Mouse (Mus musculus) frontal cortex, postnatal 10 days (tissue): ENCODE measurements around the gene Bex1.
A peak's percentile ranks its signal among the peaks of the same experiment; 100 is the strongest.

Source experiments
- DNase-seq, 2 experiments: peaks; one replicate each; pipeline ENCODE4 v3.0.0; 2022; ENCODE audit warnings: low spot score in 2 of 2, mixed read lengths in 1 of 2

Gene Bex1

GRCm38 (mm10) chrX:136171189-136172117 is 43.9 kb downstream of the Bex1 start:
- peak; percentile 39 to 60 for DNase-seq

DNA sequence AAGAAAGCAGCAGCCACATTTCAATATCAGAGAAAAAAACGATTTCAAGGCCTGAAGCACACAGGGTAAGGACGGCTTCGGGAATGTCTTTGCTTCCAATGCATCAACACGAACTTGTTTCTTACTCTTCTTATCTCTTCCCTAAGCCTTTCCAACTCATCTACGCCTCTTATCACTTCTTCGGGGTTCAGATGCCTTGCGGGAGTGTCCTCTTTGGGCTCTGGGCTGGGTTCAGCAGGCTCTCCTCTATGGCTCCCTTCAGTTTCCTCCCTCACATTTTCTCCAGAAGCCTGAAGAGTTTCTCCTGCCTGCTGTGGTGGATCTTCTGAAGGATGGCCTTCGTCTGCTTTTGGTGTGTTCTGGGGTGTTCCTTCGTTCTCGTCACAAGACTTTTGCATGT is 44.7 kb downstream of the Bex1 start:
- DNase-seq: no peak
